Mouse (Mus musculus) midbrain, embryonic 12.5 days (tissue): Measurements from ENCODE around the gene Mxi1. TPM values are rescaled to one million over a fixed set of nuclear protein-coding genes. Genes with fewer than 3 reads are reported as not detected.
A peak's percentile ranks its signal among the peaks of the same experiment; 100 is the strongest.

Experiments
- ATAC-seq: fragments of 200-750 bp; cut with Nextera tagmentation; 2 replicates; pipeline ENCODE4 v1.8.0; 2017; ENCODE audit warnings: low read depth, moderate TSS enrichment, moderate library complexity; ENCODE audit not compliant: low FRiP score
- H3K27ac ChIP-seq: fragments of 300-500 bp; sonication (generic); replicated peaks from 2 replicates; pipeline ENCODE4 v1.5.1; 2016; ENCODE audit warnings: mild to moderate bottlenecking
- H3K27me3 ChIP-seq: fragments of 300-500 bp; sonication (generic); 2 replicates; pipeline ENCODE4 v1.6.1; 2016; ENCODE audit warnings: mild to moderate bottlenecking
- H3K36me3 ChIP-seq: fragments of 300-500 bp; sonication (generic); 2 replicates; pipeline ENCODE4 v1.6.1; 2016
- H3K4me1 ChIP-seq: fragments of 300-500 bp; sonication (generic); 2 replicates; pipeline ENCODE4 v1.6.1; 2016
- H3K4me2 ChIP-seq: fragments of 300-500 bp; sonication (generic); replicated peaks from 2 replicates; pipeline ENCODE4 v1.6.1; 2016; ENCODE audit warnings: mild to moderate bottlenecking, moderate library complexity
- H3K4me3 ChIP-seq: fragments of 300-500 bp; sonication (generic); 2 replicates; pipeline ENCODE4 v1.5.1; 2016; ENCODE audit warnings: mild to moderate bottlenecking
- H3K9ac ChIP-seq: fragments of 300-500 bp; sonication (generic); replicated peaks from 2 replicates; pipeline ENCODE4 v1.6.1; 2016; ENCODE audit warnings: mild to moderate bottlenecking, moderate library complexity
- H3K9me3 ChIP-seq: fragments of 300-500 bp; sonication (generic); 2 replicates; pipeline ENCODE4 v1.6.1; 2016; ENCODE audit warnings: mild to moderate bottlenecking
- WGBS: fragments of 180-500 bp; shearing (Covaris S2); methylation state at CpG from one replicate; pipeline ENCODE4 v1.1.7; 2016; 5-methylcytosine and 5-hydroxymethylcytosine counted together
- polyA plus RNA-seq: library from polyadenylated mRNA; unstranded; fragments of >200 nt; fragmentation: Nextera tagmentation; extraction: Ambion mirVana; gene quantifications from 2 replicates; pipeline ENCODE4 v1.2.1, GENCODE M21; 2016

The Mxi1 gene
- polyA plus RNA-seq, result 71.3 and 77.8 TPM in 2 replicates

DNA sequence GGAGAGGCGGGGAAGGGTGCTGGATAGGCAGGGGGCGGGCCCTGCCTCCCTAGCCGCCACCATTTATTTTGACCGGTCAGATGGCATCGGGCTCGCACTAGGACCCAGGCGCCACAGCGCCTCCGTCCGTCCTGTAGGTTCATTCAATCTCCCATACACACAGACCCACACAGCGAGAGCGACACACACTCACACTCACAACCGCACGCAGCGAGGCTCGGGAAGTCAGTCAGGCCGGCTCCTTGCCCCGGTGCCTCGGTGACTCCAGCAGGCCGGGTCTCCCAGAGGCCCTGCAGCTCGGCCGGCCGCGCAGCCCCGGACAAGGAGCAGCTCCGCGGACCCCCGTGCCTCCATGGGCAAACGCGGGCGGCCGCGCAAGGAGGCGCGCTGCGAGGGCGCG, at the start of gene Mxi1:
Gene Mxi1, plus strand, starts transcription at position 171 of the 400 bp plus-strand sequence.
- Histone ChIP-seq H3K4me2 (peak within 1 kb of the TSS; percentile 95), H3K9ac (peak within 1 kb of the TSS; percentile 95), H3K4me3 (peak within 1 kb of the TSS; percentile 95), H3K9me3 (no peaks in the 10 kb centered on the region), H3K36me3 (no peaks in the 10 kb centered on the region), H3K27ac (peak within 1 kb of the TSS; percentile 95), H3K4me1 (peaks cover 33% of the 10 kb centered on the region), H3K27me3 (0 out of 2 replicates have a peak, but pooled peaks cover 3% of the 10 kb centered on the region)
- peak; percentile 73 for ATAC-seq
- under 1% methylated on average over 38 of the region's 38 CpGs for WGBS

- ATAC-seq, result no peak
- no peaks in the 10 kb centered on the region for H3K36me3 ChIP-seq
- peaks cover 8% of the 10 kb centered on the region for H3K4me1 ChIP-seq
- H3K27ac ChIP-seq, result no peak overlapping the region
- no peak overlapping the region for H3K9ac ChIP-seq
- H3K4me3 ChIP-seq, result no peak overlapping the region
- 0 out of 2 replicates have a peak, but pooled peaks cover 5% of the 10 kb centered on the region for H3K9me3 ChIP-seq
- H3K4me2 ChIP-seq, result no peak overlapping the region
- H3K27me3 ChIP-seq, result no peaks in the 10 kb centered on the region
- 89% methylated on average over 4 of the region's 4 CpGs for WGBS
Observed at GRCm38 (mm10) chr19:53260828-53261227, 49.5 kb upstream of the Mxi1 start.

GRCm38 (mm10) chr19:53262061-53262460, 48.3 kb upstream of the Mxi1 start:
- Histone ChIP-seq H3K9me3 (no peaks in the 10 kb centered on the region), H3K27ac (no peak overlapping the region), H3K4me1 (peaks cover 8% of the 10 kb centered on the region), H3K4me3 (no peak overlapping the region), H3K4me2 (no peak overlapping the region), H3K27me3 (no peaks in the 10 kb centered on the region), H3K36me3 (no peaks in the 10 kb centered on the region), H3K9ac (no peak overlapping the region)
- ATAC-seq, result no peak
- 69% methylated on average over 7 of the region's 7 CpGs for WGBS

- peaks cover 8% of the 10 kb centered on the region for H3K4me1 ChIP-seq
- 30% methylated on average over 23 of the region's 23 CpGs for WGBS
- no peaks in the 10 kb centered on the region for H3K36me3 ChIP-seq
- no peaks in the 10 kb centered on the region for H3K9me3 ChIP-seq
- no peak overlapping the region for H3K27ac ChIP-seq
- no peak overlapping the region for H3K9ac ChIP-seq
- peak overlapping the region; percentile 14; the same call in 1 of the 2 replicates for H3K4me2 ChIP-seq
- H3K4me3 ChIP-seq, result no peak overlapping the region
- ATAC-seq, result peak; percentile 51; the same call in 1 of the 2 replicates
- H3K27me3 ChIP-seq, result no peaks in the 10 kb centered on the region
Observed at GRCm38 (mm10) chr19:53263859-53264733, 46.2 kb upstream of the Mxi1 start.

- no peak overlapping the region for H3K9ac ChIP-seq
- H3K27ac ChIP-seq, result no peak overlapping the region
- no peaks in the 10 kb centered on the region for H3K9me3 ChIP-seq
- H3K36me3 ChIP-seq, result no peaks in the 10 kb centered on the region
- H3K27me3 ChIP-seq, result no peaks in the 10 kb centered on the region
- ATAC-seq, result 0 out of 2 replicates have a peak, but pooled peaks have one; percentile 9
- H3K4me2 ChIP-seq, result no peak overlapping the region; the same call in 1 of the 2 replicates
- H3K4me1 ChIP-seq, result peaks cover 5% of the 10 kb centered on the region
- WGBS, result 59% methylated on average over 12 of the region's 12 CpGs
- no peak overlapping the region for H3K4me3 ChIP-seq
Observed at GRCm38 (mm10) chr19:53264821-53265727, 45.2 kb upstream of the Mxi1 start.

- Histone ChIP-seq H3K27me3 (no peaks in the 10 kb centered on the region), H3K4me3 (no peak overlapping the region), H3K4me2 (no peak overlapping the region), H3K36me3 (no peaks in the 10 kb centered on the region), H3K9me3 (no peaks in the 10 kb centered on the region), H3K9ac (no peak overlapping the region), H3K4me1 (peaks cover 5% of the 10 kb centered on the region), H3K27ac (no peak overlapping the region)
- WGBS, result 90% methylated on average over 9 of the region's 9 CpGs
- ATAC-seq, result no peak
Observed at GRCm38 (mm10) chr19:53267305-53267704, 43.0 kb upstream of the Mxi1 start.

- Histone ChIP-seq H3K27ac (no peak overlapping the region), H3K27me3 (no peaks in the 10 kb centered on the region), H3K36me3 (no peaks in the 10 kb centered on the region), H3K9ac (no peak overlapping the region), H3K4me3 (no peak overlapping the region), H3K9me3 (no peaks in the 10 kb centered on the region), H3K4me1 (no peaks in the 10 kb centered on the region), H3K4me2 (no peak overlapping the region)
- ATAC-seq, result no peak
- WGBS, result 94% methylated on average over 17 of the region's 17 CpGs
Observed at GRCm38 (mm10) chr19:53273055-53273722, 37.1 kb upstream of the Mxi1 start.

DNA sequence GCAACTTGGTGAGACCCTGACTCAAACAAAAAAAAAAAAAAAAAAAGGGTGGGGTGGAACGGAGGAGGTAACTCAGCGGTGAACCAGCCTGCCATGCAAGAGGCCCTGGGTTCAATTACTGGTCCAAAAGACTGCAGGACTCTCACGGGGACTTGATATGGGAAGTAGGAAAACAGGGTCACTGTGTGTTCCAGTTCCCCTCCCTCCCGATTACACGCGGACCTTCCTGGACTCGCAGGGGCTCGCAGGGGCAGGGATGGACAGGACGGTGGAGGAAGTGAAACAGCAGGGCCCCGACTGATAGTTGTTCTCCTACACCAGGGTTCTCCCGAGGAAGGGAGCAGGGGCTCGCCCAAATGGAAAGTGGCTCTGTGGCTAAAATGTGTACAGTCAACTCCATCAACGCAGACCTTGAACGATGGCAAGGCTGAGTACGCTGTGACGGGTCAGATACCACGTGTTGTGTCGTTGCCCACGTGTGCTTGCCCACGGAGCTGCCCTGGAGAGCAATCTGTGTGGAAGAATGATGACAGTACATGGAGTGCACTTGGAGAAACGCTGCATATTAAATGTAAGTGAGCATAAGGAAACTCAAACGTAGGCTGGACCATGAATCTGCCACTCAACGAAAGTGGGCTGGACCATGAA, 36.4 kb upstream of the Mxi1 start:
- Histone ChIP-seq H3K4me1 (no peaks in the 10 kb centered on the region), H3K27ac (no peak overlapping the region), H3K9ac (no peak overlapping the region), H3K36me3 (no peaks in the 10 kb centered on the region), H3K27me3 (no peaks in the 10 kb centered on the region), H3K9me3 (no peaks in the 10 kb centered on the region), H3K4me2 (no peak overlapping the region), H3K4me3 (no peak overlapping the region)
- WGBS, result 90% methylated on average over 22 of the region's 23 CpGs
- no peak for ATAC-seq

DNA sequence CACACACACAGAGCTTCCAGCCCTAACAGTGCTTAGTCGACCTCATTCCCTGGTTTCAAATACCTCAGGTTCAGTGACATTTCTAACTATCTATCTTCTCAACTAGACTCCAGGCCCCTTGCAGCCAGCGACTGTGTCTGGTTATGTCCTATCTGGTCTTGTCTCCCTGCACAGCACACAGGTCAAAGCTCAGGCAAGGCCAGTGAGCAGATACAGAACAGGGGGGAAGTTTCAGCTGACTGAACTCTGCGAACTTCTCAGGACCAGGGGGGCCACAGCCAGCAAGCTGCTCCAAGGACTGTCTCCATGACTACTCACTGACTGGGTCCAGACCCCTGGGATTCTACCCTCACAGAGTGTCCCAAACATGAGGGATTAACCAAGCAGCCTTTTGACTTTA, 35.1 kb upstream of the Mxi1 start:
- H3K4me3 ChIP-seq, result no peak overlapping the region
- H3K9ac ChIP-seq, result no peak overlapping the region
- H3K4me2 ChIP-seq, result no peak overlapping the region
- no peaks in the 10 kb centered on the region for H3K27me3 ChIP-seq
- ATAC-seq, result no peak
- no peaks in the 10 kb centered on the region for H3K4me1 ChIP-seq
- H3K9me3 ChIP-seq, result no peaks in the 10 kb centered on the region
- 30% methylated on average over 3 of the region's 3 CpGs for WGBS
- H3K27ac ChIP-seq, result no peak overlapping the region
- no peaks in the 10 kb centered on the region for H3K36me3 ChIP-seq

GRCm38 (mm10) chr19:53276902-53277707, 33.2 kb upstream of the Mxi1 start:
- Histone ChIP-seq H3K9me3 (no peaks in the 10 kb centered on the region), H3K4me3 (no peak overlapping the region), H3K4me2 (no peak overlapping the region), H3K27ac (no peak overlapping the region), H3K9ac (no peak overlapping the region), H3K4me1 (peaks cover 1% of the 10 kb centered on the region; the same call in 1 of the 2 replicates), H3K27me3 (no peaks in the 10 kb centered on the region), H3K36me3 (no peaks in the 10 kb centered on the region)
- no peak for ATAC-seq
- WGBS, result 80% methylated on average over 19 of the region's 19 CpGs
